Mouse (Mus musculus) midbrain, embryonic 15.5 days (tissue): ENCODE measurements around the gene Col4a4. TPM values are rescaled to one million over a fixed set of nuclear protein-coding genes. Genes with fewer than 3 reads are reported as not detected.

Source experiments
- ATAC-seq: fragments of 200-750 bp; cut with Nextera tagmentation; replicated peaks from 2 replicates; pipeline ENCODE4 v1.8.0; 2017; ENCODE audit warnings: moderate TSS enrichment
- H3K27ac ChIP-seq: fragments of 300-500 bp; sonication (generic); 2 replicates; pipeline ENCODE4 v1.5.1; 2015; ENCODE audit warnings: mild to moderate bottlenecking, inconsistent platforms
- H3K27me3 ChIP-seq: fragments of 300-500 bp; sonication (generic); replicated peaks from 2 replicates; pipeline ENCODE4 v1.6.1; 2015; ENCODE audit warnings: inconsistent platforms
- H3K36me3 ChIP-seq: fragments of 300-500 bp; sonication (generic); replicated peaks from 2 replicates; pipeline ENCODE4 v1.6.1; 2015; ENCODE audit warnings: inconsistent platforms
- H3K4me1 ChIP-seq: fragments of 300-500 bp; sonication (generic); 2 replicates; pipeline ENCODE4 v1.6.1; 2015; ENCODE audit warnings: inconsistent platforms
- H3K4me2 ChIP-seq: fragments of 300-500 bp; sonication (generic); 2 replicates; pipeline ENCODE4 v1.6.1; 2015; ENCODE audit warnings: inconsistent platforms, mild to moderate bottlenecking, moderate library complexity
- H3K4me3 ChIP-seq: fragments of 300-500 bp; sonication (generic); 2 replicates; pipeline ENCODE4 v1.5.1; 2015; ENCODE audit warnings: mild to moderate bottlenecking, inconsistent platforms
- H3K9ac ChIP-seq: fragments of 300-500 bp; sonication (generic); 2 replicates; pipeline ENCODE4 v1.6.1; 2015; ENCODE audit warnings: mild to moderate bottlenecking, inconsistent platforms
- H3K9me3 ChIP-seq: fragments of 300-500 bp; sonication (generic); 2 replicates; pipeline ENCODE4 v1.6.1; 2016; ENCODE audit warnings: inconsistent platforms
- WGBS: fragments of 180-500 bp; shearing (Covaris S2); methylation state at CpG from one replicate; pipeline ENCODE4 v1.1.7; 2015; ENCODE audit warnings: mixed read lengths; 5-methylcytosine and 5-hydroxymethylcytosine counted together
- polyA plus RNA-seq: library from polyadenylated mRNA; unstranded; fragments of >200 nt; fragmentation: Nextera tagmentation; extraction: Ambion mirVana; gene quantifications from 2 replicates; pipeline ENCODE4 v1.2.1, GENCODE M21; 2015

The Col4a4 gene
- polyA plus RNA-seq, 1 experiment from 2014 or later = 0.09 TPM

GRCm38 (mm10) chr1:82468872-82469271 is 117.8 kb downstream of the Col4a4 start:
- no peak overlapping the region for H3K27ac ChIP-seq
- H3K9ac ChIP-seq = no peak overlapping the region
- no peaks in the 10 kb centered on the region for H3K9me3 ChIP-seq
- H3K4me3 ChIP-seq = no peak overlapping the region
- no peaks in the 10 kb centered on the region for H3K27me3 ChIP-seq
- no peaks in the 10 kb centered on the region for H3K4me1 ChIP-seq
- H3K36me3 ChIP-seq = no peaks in the 10 kb centered on the region
- WGBS = 82% methylated on average over 6 of the region's 6 CpGs
- no peak for ATAC-seq
- H3K4me2 ChIP-seq = no peak overlapping the region

- Histone ChIP-seq H3K4me3 (no peak overlapping the region), H3K4me1 (no peaks in the 10 kb centered on the region), H3K27ac (no peak overlapping the region), H3K9ac (no peak overlapping the region), H3K36me3 (no peaks in the 10 kb centered on the region), H3K9me3 (no peaks in the 10 kb centered on the region), H3K27me3 (no peaks in the 10 kb centered on the region), H3K4me2 (no peak overlapping the region)
- WGBS = 40% methylated on average over 6 of the region's 6 CpGs
- no peak; the same call in 1 of the 2 replicates for ATAC-seq
These were observed 121.3 kb downstream of the Col4a4 start for GRCm38 (mm10) chr1:82465321-82465853.

- Histone ChIP-seq H3K4me2 (no peak overlapping the region), H3K9ac (no peak overlapping the region), H3K4me3 (no peak overlapping the region), H3K4me1 (no peaks in the 10 kb centered on the region), H3K27me3 (no peaks in the 10 kb centered on the region), H3K9me3 (no peaks in the 10 kb centered on the region), H3K36me3 (no peaks in the 10 kb centered on the region), H3K27ac (no peak overlapping the region)
- no peak for ATAC-seq
- WGBS = 87% methylated on average over 4 of the region's 4 CpGs
These were observed 125.6 kb downstream of the Col4a4 start for GRCm38 (mm10) chr1:82461041-82461440.

GRCm38 (mm10) chr1:82459926-82460325 is 126.7 kb downstream of the Col4a4 start:
- no peak overlapping the region for H3K4me2 ChIP-seq
- no peak overlapping the region for H3K27ac ChIP-seq
- no peak for ATAC-seq
- no peak overlapping the region for H3K4me3 ChIP-seq
- no peaks in the 10 kb centered on the region for H3K4me1 ChIP-seq
- no peak overlapping the region for H3K9ac ChIP-seq
- 83% methylated on average over 2 of the region's 2 CpGs for WGBS
- H3K27me3 ChIP-seq = no peaks in the 10 kb centered on the region
- no peaks in the 10 kb centered on the region for H3K9me3 ChIP-seq
- no peaks in the 10 kb centered on the region for H3K36me3 ChIP-seq

GRCm38 (mm10) chr1:82459350-82459749 is 127.3 kb downstream of the Col4a4 start:
- no peaks in the 10 kb centered on the region for H3K4me1 ChIP-seq
- no peaks in the 10 kb centered on the region for H3K36me3 ChIP-seq
- no peaks in the 10 kb centered on the region for H3K9me3 ChIP-seq
- no peak overlapping the region for H3K4me2 ChIP-seq
- 85% methylated on average over 4 of the region's 4 CpGs for WGBS
- H3K9ac ChIP-seq = no peak overlapping the region
- ATAC-seq = no peak
- no peak overlapping the region for H3K4me3 ChIP-seq
- no peak overlapping the region for H3K27ac ChIP-seq
- H3K27me3 ChIP-seq = no peaks in the 10 kb centered on the region

GRCm38 (mm10) chr1:82454031-82454430 is 132.6 kb downstream of the Col4a4 start:
- H3K36me3 ChIP-seq = no peaks in the 10 kb centered on the region
- no peaks in the 10 kb centered on the region for H3K27me3 ChIP-seq
- H3K9me3 ChIP-seq = no peaks in the 10 kb centered on the region
- no peak for ATAC-seq
- no peak overlapping the region for H3K9ac ChIP-seq
- WGBS = 91% methylated on average over 3 of the region's 3 CpGs
- H3K4me3 ChIP-seq = no peak overlapping the region
- H3K27ac ChIP-seq = no peak overlapping the region
- no peak overlapping the region for H3K4me2 ChIP-seq
- peaks cover 7% of the 10 kb centered on the region; the same call in 1 of the 2 replicates for H3K4me1 ChIP-seq

GRCm38 (mm10) chr1:82451927-82452651 is 134.6 kb downstream of the Col4a4 start:
- peak; percentile 83 for ATAC-seq

GRCm38 (mm10) chr1:82449851-82450250 is 136.8 kb downstream of the Col4a4 start:
- Histone ChIP-seq H3K9me3 (no peaks in the 10 kb centered on the region), H3K4me1 (peaks cover 7% of the 10 kb centered on the region; the same call in 1 of the 2 replicates), H3K27ac (no peak overlapping the region), H3K9ac (no peak overlapping the region), H3K4me3 (no peak overlapping the region), H3K27me3 (no peaks in the 10 kb centered on the region), H3K4me2 (no peak overlapping the region), H3K36me3 (no peaks in the 10 kb centered on the region)
- 87% methylated on average over 4 of the region's 4 CpGs for WGBS
- no peak for ATAC-seq

More at GRCm38 (mm10) chr1:82451927-82452651, 134.6 kb downstream of the Col4a4 start:
- Histone ChIP-seq H3K36me3 (no peaks in the 10 kb centered on the region), H3K4me3 (no peak overlapping the region), H3K9me3 (no peaks in the 10 kb centered on the region), H3K9ac (no peak overlapping the region), H3K27me3 (no peaks in the 10 kb centered on the region), H3K4me1 (peaks cover 7% of the 10 kb centered on the region; the same call in 1 of the 2 replicates), H3K27ac (peak overlapping the region; percentile 71), H3K4me2 (no peak overlapping the region)
- 18% methylated on average over 6 of the region's 6 CpGs for WGBS

- no peaks in the 10 kb centered on the region for H3K36me3 ChIP-seq
- no peak overlapping the region for H3K4me2 ChIP-seq
- WGBS = 91% methylated on average over 7 of the region's 7 CpGs
- H3K27me3 ChIP-seq = no peaks in the 10 kb centered on the region
- H3K9me3 ChIP-seq = no peaks in the 10 kb centered on the region
- H3K4me3 ChIP-seq = no peak overlapping the region
- H3K4me1 ChIP-seq = no peaks in the 10 kb centered on the region
- no peak overlapping the region for H3K9ac ChIP-seq
- H3K27ac ChIP-seq = no peak overlapping the region
- no peak for ATAC-seq
These were observed 140.6 kb downstream of the Col4a4 start for GRCm38 (mm10) chr1:82446049-82446448.

- WGBS = 79% methylated on average over 4 of the region's 4 CpGs
- H3K27me3 ChIP-seq = no peaks in the 10 kb centered on the region
- no peak for ATAC-seq
- H3K27ac ChIP-seq = no peak overlapping the region
- no peak overlapping the region for H3K4me3 ChIP-seq
- no peaks in the 10 kb centered on the region for H3K36me3 ChIP-seq
- no peaks in the 10 kb centered on the region for H3K4me1 ChIP-seq
- H3K9ac ChIP-seq = no peak overlapping the region
- H3K9me3 ChIP-seq = no peaks in the 10 kb centered on the region
- no peak overlapping the region for H3K4me2 ChIP-seq
These were observed 143.1 kb downstream of the Col4a4 start for GRCm38 (mm10) chr1:82443517-82443916.

- 59% methylated on average over 1 of the region's 1 CpGs for WGBS
- Histone ChIP-seq H3K4me1 (no peaks in the 10 kb centered on the region), H3K27ac (no peak overlapping the region), H3K9me3 (no peaks in the 10 kb centered on the region), H3K36me3 (no peaks in the 10 kb centered on the region), H3K4me3 (no peak overlapping the region), H3K9ac (no peak overlapping the region), H3K4me2 (no peak overlapping the region), H3K27me3 (no peaks in the 10 kb centered on the region)
- ATAC-seq = no peak
These were observed 146.5 kb downstream of the Col4a4 start for GRCm38 (mm10) chr1:82440123-82440522.

- H3K27me3 ChIP-seq = no peaks in the 10 kb centered on the region
- no peaks in the 10 kb centered on the region for H3K9me3 ChIP-seq
- no peaks in the 10 kb centered on the region for H3K36me3 ChIP-seq
- no peak overlapping the region for H3K27ac ChIP-seq
- 0 out of 2 replicates have a peak, but pooled peaks cover 3% of the 10 kb centered on the region for H3K4me1 ChIP-seq
- no peak overlapping the region for H3K9ac ChIP-seq
- no peak for ATAC-seq
- WGBS = 51% methylated on average over 3 of the region's 3 CpGs
- no peak overlapping the region for H3K4me3 ChIP-seq
- H3K4me2 ChIP-seq = no peak overlapping the region
These were observed 149.4 kb downstream of the Col4a4 start for GRCm38 (mm10) chr1:82437273-82437672.

- H3K27me3 ChIP-seq = no peaks in the 10 kb centered on the region
- whole genome bisulfite sequencing = 82% methylated on average over 5 of the region's 5 CpGs
- 0 out of 2 replicates have a peak, but pooled peaks cover 3% of the 10 kb centered on the region for H3K4me1 ChIP-seq
- no peak overlapping the region for H3K4me2 ChIP-seq
- H3K27ac ChIP-seq = no peak overlapping the region
- no peaks in the 10 kb centered on the region for H3K36me3 ChIP-seq
- no peak overlapping the region for H3K4me3 ChIP-seq
- ATAC-seq = no peak; the same call in 1 of the 2 replicates
- no peak overlapping the region for H3K9ac ChIP-seq
- H3K9me3 ChIP-seq = no peaks in the 10 kb centered on the region
These were observed 153.0 kb downstream of the Col4a4 start for GRCm38 (mm10) chr1:82433649-82434005.
